Mouse (Mus musculus) heart, adult 2 months (tissue): ENCODE data around the gene Zfp64. TPM values are rescaled to one million over a fixed set of nuclear protein-coding genes. Genes with fewer than 3 reads are reported as not detected.

Experiments used
- DNase-seq, 2 experiments: peaks; one replicate each; pipeline ENCODE4 v3.0.0; 2021
- H3K27ac ChIP-seq: fragments of 200-600 bp; 2 replicates; pipeline ENCODE4 v1.8.1; 2022
- H3K27me3 ChIP-seq: fragments of 200-500 bp; 2 replicates; pipeline ENCODE4 v1.6.1; 2012; ENCODE audit warnings: mild to moderate bottlenecking, low read length, inconsistent platforms, mixed read lengths; ENCODE audit not compliant: control insufficient read depth, insufficient read depth
- H3K36me3 ChIP-seq: fragments of 200-500 bp; 2 replicates; pipeline ENCODE4 v1.6.1; 2012; ENCODE audit warnings: low read length, inconsistent platforms; ENCODE audit not compliant: control insufficient read depth, insufficient read depth
- H3K4me1 ChIP-seq: fragments of 200-500 bp; 2 replicates; pipeline ENCODE4 v1.6.1; 2011; ENCODE audit warnings: low read length; ENCODE audit not compliant: control insufficient read depth, insufficient read depth
- H3K4me3 ChIP-seq: fragments of 200-600 bp; 2 replicates; pipeline ENCODE4 v1.8.1; 2022
- H3K79me2 ChIP-seq: fragments of 200-500 bp; replicated peaks from 2 replicates; pipeline ENCODE4 v1.6.1; 2012; ENCODE audit warnings: mild to moderate bottlenecking, inconsistent platforms, low read length, moderate library complexity, mixed read lengths; ENCODE audit not compliant: control insufficient read depth, insufficient read depth
- H3K9ac ChIP-seq: fragments of 200-500 bp; 2 replicates; pipeline ENCODE4 v1.6.1; 2012; ENCODE audit warnings: low read depth, mild to moderate bottlenecking, control low read depth, inconsistent platforms, low read length, mixed read lengths
- CTCF ChIP-seq: fragments of 200-600 bp; IDR thresholded peaks from 2 replicates; pipeline ENCODE4 v1.8.1; 2022; ENCODE audit warnings: antibody characterized with exemption, mild to moderate bottlenecking, moderate library complexity
- EP300 ChIP-seq: fragments of 200-500 bp; IDR thresholded peaks from 2 replicates; pipeline ENCODE4 v1.6.1; 2011; ENCODE audit warnings: low read depth, low read length, control low read depth; ENCODE audit not compliant: insufficient read depth
- POLR2A ChIP-seq: fragments of 200-500 bp; IDR thresholded peaks from 2 replicates; pipeline ENCODE4 v1.6.1; 2011; ENCODE audit warnings: mild to moderate bottlenecking, low read depth, low read length, control low read depth; ENCODE audit not compliant: insufficient read depth
- WGBS: fragments of 180-500 bp; shearing (Covaris S2); methylation state at CpG from one replicate; pipeline ENCODE4 v1.1.7; 2018; 5-methylcytosine and 5-hydroxymethylcytosine counted together
- intact Hi-C: fragments of 180-260 bp; cut with DNase I; formaldehyde crosslinking; loops from one replicate; pipeline ENCODE4 v1.15.1; 2025
- polyA plus RNA-seq: library from polyadenylated mRNA; depleted of rRNA; stranded (reverse); fragments of >200 nt; gene quantifications from 2 replicates; pipeline ENCODE4 v1.2.3, GENCODE M21; 2012
- total RNA-seq, 2 experiments: library from RNA; stranded (reverse); gene quantifications; 2 replicates each; pipeline ENCODE4 v1.2.3; 2021

The Zfp64 gene
- total and polyA plus RNA-seq, 3 experiments = 6.6 to 10.1 (median 7.8) TPM

- TF ChIP-seq EP300 (no peak), CTCF (no peak), POLR2A (no peak)
Measured at GRCm38 (mm10) chr2:168897906-168898305, 57.5 kb downstream of the Zfp64 start.

GRCm38 (mm10) chr2:168895531-168895930 is 59.9 kb downstream of the Zfp64 start:
- Histone ChIP-seq H3K27ac (no peak overlapping the region), H3K36me3 (no peaks in the 10 kb centered on the region)
- WGBS = 90% methylated on average over 8 of the region's 8 CpGs

More at GRCm38 (mm10) chr2:168897906-168898305, 57.5 kb downstream of the Zfp64 start:
- intact Hi-C loops = no loop called here
- Histone ChIP-seq H3K27me3 (no peaks in the 10 kb centered on the region), H3K27ac (no peak overlapping the region), H3K4me1 (no peaks in the 10 kb centered on the region), H3K9ac (no peak overlapping the region), H3K4me3 (no peak overlapping the region), H3K79me2 (no peaks in the 10 kb centered on the region), H3K36me3 (no peaks in the 10 kb centered on the region)
- no peak for DNase-seq
- 67% methylated on average over 7 of the region's 7 CpGs for WGBS

GRCm38 (mm10) chr2:168894738-168895137 is 60.6 kb downstream of the Zfp64 start:
- H3K27ac ChIP-seq = no peak overlapping the region
- no peaks in the 10 kb centered on the region for H3K79me2 ChIP-seq
- H3K4me3 ChIP-seq = no peak overlapping the region
- TF ChIP-seq POLR2A (no peak), CTCF (no peak), EP300 (no peak)
- no peaks in the 10 kb centered on the region for H3K36me3 ChIP-seq
- 88% methylated on average over 7 of the region's 7 CpGs for WGBS
- H3K27me3 ChIP-seq = no peaks in the 10 kb centered on the region
- intact Hi-C loops = no loop called here
- no peak overlapping the region for H3K9ac ChIP-seq
- no peak for DNase-seq
- H3K4me1 ChIP-seq = no peaks in the 10 kb centered on the region

More at GRCm38 (mm10) chr2:168895531-168895930, 59.9 kb downstream of the Zfp64 start:
- Histone ChIP-seq H3K79me2 (no peaks in the 10 kb centered on the region), H3K4me3 (no peak overlapping the region), H3K9ac (no peak overlapping the region), H3K27me3 (no peaks in the 10 kb centered on the region), H3K4me1 (no peaks in the 10 kb centered on the region)
- TF ChIP-seq EP300 = no peak
- no peak for TF ChIP-seq CTCF
- intact Hi-C loops = no loop called here
- no peak for DNase-seq

- 88% methylated on average over 2 of the region's 2 CpGs for WGBS
- TF ChIP-seq EP300 (no peak), CTCF (no peak), POLR2A (no peak)
- Histone ChIP-seq H3K4me1 (no peaks in the 10 kb centered on the region), H3K4me3 (no peak overlapping the region), H3K27ac (no peak overlapping the region), H3K79me2 (no peaks in the 10 kb centered on the region), H3K27me3 (no peaks in the 10 kb centered on the region), H3K9ac (no peak overlapping the region), H3K36me3 (no peaks in the 10 kb centered on the region)
- intact Hi-C loops = no loop called here
- DNase-seq = no peak
Measured at GRCm38 (mm10) chr2:168892057-168892456, 63.3 kb downstream of the Zfp64 start.

GRCm38 (mm10) chr2:168884641-168885040 is 70.7 kb downstream of the Zfp64 start:
- no peaks in the 10 kb centered on the region for H3K79me2 ChIP-seq
- no peak overlapping the region for H3K4me3 ChIP-seq
- H3K36me3 ChIP-seq = no peaks in the 10 kb centered on the region
- no peaks in the 10 kb centered on the region for H3K27me3 ChIP-seq
- no peak for TF ChIP-seq POLR2A
- no peak for TF ChIP-seq EP300
- no peak for TF ChIP-seq CTCF
- no peak overlapping the region for H3K27ac ChIP-seq
- WGBS = 66% methylated on average over 8 of the region's 8 CpGs
- no peaks in the 10 kb centered on the region for H3K4me1 ChIP-seq
- H3K9ac ChIP-seq = no peak overlapping the region
- intact Hi-C loops = no loop called here
- DNase-seq = no peak

- Histone ChIP-seq H3K4me1 (no peaks in the 10 kb centered on the region), H3K79me2 (no peaks in the 10 kb centered on the region), H3K4me3 (no peak overlapping the region), H3K27ac (no peak overlapping the region), H3K9ac (no peak overlapping the region), H3K27me3 (no peaks in the 10 kb centered on the region), H3K36me3 (no peaks in the 10 kb centered on the region)
- intact Hi-C loops = no loop called here
- TF ChIP-seq POLR2A = no peak
- TF ChIP-seq EP300 = no peak
- no peak for TF ChIP-seq CTCF
- no peak for DNase-seq
- 76% methylated on average over 1 of the region's 1 CpGs for WGBS
Measured at GRCm38 (mm10) chr2:168882997-168883396, 72.4 kb downstream of the Zfp64 start.

GRCm38 (mm10) chr2:168881927-168882326 is 73.5 kb downstream of the Zfp64 start:
- Histone ChIP-seq H3K36me3 (no peaks in the 10 kb centered on the region), H3K4me1 (no peaks in the 10 kb centered on the region), H3K27me3 (no peaks in the 10 kb centered on the region), H3K9ac (no peak overlapping the region), H3K4me3 (no peak overlapping the region), H3K27ac (no peak overlapping the region), H3K79me2 (no peaks in the 10 kb centered on the region)
- intact Hi-C loops = no loop called here
- WGBS = 41% methylated on average over 5 of the region's 5 CpGs
- no peak for DNase-seq
- TF ChIP-seq CTCF (peak; percentile 82), POLR2A (no peak), EP300 (no peak)
